Mouse (Mus musculus) kidney, adult 11 months (tissue): ENCODE measurements around the gene Dsn1.

Source experiments
- DNase-seq: peaks from one replicate; pipeline ENCODE4 v3.0.0; 2022

The Dsn1 gene

GRCm38 (mm10) chr2:157006511-157007233 lies at the start of gene Dsn1:
Dsn1 (minus strand) TSS chr2:157007154.
- peak; percentile 81 for DNase-seq

GRCm38 (mm10) chr2:157055721-157056120 lies 48.8 kb upstream of the Dsn1 start:
- DNase-seq, result no peak

GRCm38 (mm10) chr2:157054816-157055215 lies 47.9 kb upstream of the Dsn1 start:
- peak; percentile 33 for DNase-seq

GRCm38 (mm10) chr2:157054297-157054696 lies 47.3 kb upstream of the Dsn1 start:
- peak; percentile 37 for DNase-seq

- no peak for DNase-seq
Observed at GRCm38 (mm10) chr2:157053787-157054186, 46.8 kb upstream of the Dsn1 start.

- DNase-seq, result no peak
Observed at GRCm38 (mm10) chr2:157053124-157053523, 46.2 kb upstream of the Dsn1 start.

GRCm38 (mm10) chr2:157052448-157052847 lies 45.5 kb upstream of the Dsn1 start:
- DNase-seq, result peak; percentile 45

- no peak for DNase-seq
Observed at GRCm38 (mm10) chr2:157049831-157050243, 42.9 kb upstream of the Dsn1 start.

GRCm38 (mm10) chr2:157048395-157049181 lies 41.6 kb upstream of the Dsn1 start:
- DNase-seq, result no peak

- DNase-seq, result no peak
Observed at GRCm38 (mm10) chr2:157046956-157047355, 40.0 kb upstream of the Dsn1 start.

- DNase-seq, result no peak
Observed at GRCm38 (mm10) chr2:157045932-157046331, 39.0 kb upstream of the Dsn1 start.

- no peak for DNase-seq
Observed at GRCm38 (mm10) chr2:157043987-157044386, 37.0 kb upstream of the Dsn1 start.

GRCm38 (mm10) chr2:157043556-157043955 lies 36.6 kb upstream of the Dsn1 start:
- DNase-seq, result no peak

- no peak for DNase-seq
Observed at GRCm38 (mm10) chr2:157041421-157041820, 34.5 kb upstream of the Dsn1 start.

- no peak for DNase-seq
Observed at GRCm38 (mm10) chr2:157040649-157041046, 33.7 kb upstream of the Dsn1 start.

GRCm38 (mm10) chr2:157039900-157040648 lies 33.1 kb upstream of the Dsn1 start:
- no peak for DNase-seq

- DNase-seq, result no peak
Observed at GRCm38 (mm10) chr2:157037303-157037702, 30.3 kb upstream of the Dsn1 start.

- no peak for DNase-seq
Observed at GRCm38 (mm10) chr2:157036400-157036799, 29.4 kb upstream of the Dsn1 start.

- DNase-seq, result no peak
Observed at GRCm38 (mm10) chr2:157035371-157035770, 28.4 kb upstream of the Dsn1 start.

- DNase-seq, result peak; percentile 61
Observed at GRCm38 (mm10) chr2:157030804-157031203, 23.9 kb upstream of the Dsn1 start.

GRCm38 (mm10) chr2:157028261-157028660 lies 21.3 kb upstream of the Dsn1 start:
- DNase-seq, result no peak

GRCm38 (mm10) chr2:157027106-157028008 lies 20.4 kb upstream of the Dsn1 start:
- no peak for DNase-seq
